Comparison of ENCODE assay signal across 8 mouse cellular contexts in genomic region chr5:35870408-35871012, GRCm38 (mm10). TPM values are rescaled to one million over a fixed set of nuclear protein-coding genes. Genes with fewer than 3 reads are reported as not detected.
DNase-seq lines count a peak whose midpoint lies in the region; ATAC-seq and TF ChIP-seq lines count a peak whose summit lies in the region.

No protein-coding gene starts in this region.

- peaks cover 11% of the 10 kb centered on the region for H3K4me1 ChIP-seq in E14TG2a.4 (replicated peaks; ENCODE audit: low read depth, low read length)
- no peaks in the 10 kb centered on the region for H3K4me1 ChIP-seq in bone marrow macrophage, adult 2 months (ENCODE audit: control insufficient read depth, insufficient read depth, low read length)
- H3K4me1 ChIP-seq in forebrain, embryonic 11.5 days (replicated peaks; ENCODE audit: control insufficient read depth, insufficient read depth, low read length), result no peaks in the 10 kb centered on the region
- no peaks in the 10 kb centered on the region for H3K4me1 ChIP-seq in lung, postnatal 0 days (ENCODE audit: insufficient read depth, low read depth, low read length)

- intact Hi-C loops in heart, postnatal 14 days (cut with DNase I), result no loop called here

- peak; percentile 83 for DNase-seq in forebrain, embryonic 11.5 days (ENCODE audit: low spot score)
- peak; percentile 62 to 80 for DNase-seq in heart, postnatal 14 days
- peak; percentile 31 for DNase-seq in large intestine, adult 2 months (ENCODE audit: low read depth, low spot score)
- DNase-seq in lung, postnatal 0 days (ENCODE audit: low spot score), result peak; percentile 84
- DNase-seq in retina, embryonic 14.5 days (ENCODE audit: low spot score), result peak; percentile 91
- peak; percentile 52 for DNase-seq in urinary bladder, postnatal 25 days (ENCODE audit: low spot score)

- peak; percentile 64; the same call in 1 of the 2 replicates for ATAC-seq in forebrain, embryonic 11.5 days (replicated peaks; ENCODE audit: low FRiP score)
- peak; percentile 63 for ATAC-seq in lung, postnatal 0 days

- 55% methylated on average over 8 of the region's 8 CpGs for WGBS in forebrain, embryonic 11.5 days
- WGBS in large intestine, adult 2 months, result 53% methylated on average over 8 of the region's 8 CpGs
- WGBS in lung, postnatal 0 days, result 56% methylated on average over 8 of the region's 8 CpGs

- no peaks in the 10 kb centered on the region for H3K36me3 ChIP-seq in E14TG2a.4 (ENCODE audit: insufficient read depth, low read length)
- H3K36me3 ChIP-seq in forebrain, embryonic 11.5 days (ENCODE audit: control insufficient read depth, insufficient read depth, low read length), result no peaks in the 10 kb centered on the region
- no peaks in the 10 kb centered on the region for H3K36me3 ChIP-seq in lung, postnatal 0 days (ENCODE audit: insufficient read depth, low read length)

- no peak overlapping the region for H3K9ac ChIP-seq in forebrain, embryonic 11.5 days (ENCODE audit: low read length)
- H3K9ac ChIP-seq in lung, postnatal 0 days (replicated peaks; ENCODE audit: low read depth), result no peak overlapping the region

- H3K4me2 ChIP-seq in forebrain, embryonic 11.5 days (ENCODE audit: low read depth, low read length, severe bottlenecking), result no peak overlapping the region
- no peak overlapping the region for H3K4me2 ChIP-seq in lung, postnatal 0 days (replicated peaks; ENCODE audit: low read depth, low read length)

- TF ChIP-seq CTCF in E14TG2a.4 (conservative IDR thresholded peaks at IDR 0.05; ENCODE audit: low read length), result peak; percentile 80
- peak; percentile 49 for TF ChIP-seq CTCF in bone marrow macrophage, adult 2 months (IDR thresholded peaks at IDR 0.05; ENCODE audit: low read depth, low read length)
- peak; percentile 93 for TF ChIP-seq CTCF in lung, postnatal 0 days (IDR thresholded peaks at IDR 0.05)

- no peak overlapping the region for H3K4me3 ChIP-seq in E14TG2a.4 (replicated peaks; ENCODE audit: low read length)
- no peak overlapping the region for H3K4me3 ChIP-seq in bone marrow macrophage, adult 2 months (ENCODE audit: insufficient read depth, low read length)
- H3K4me3 ChIP-seq in forebrain, embryonic 11.5 days (ENCODE audit: low read depth, low read length), result no peak overlapping the region
- H3K4me3 ChIP-seq in lung, postnatal 0 days (ENCODE audit: low read depth, low read length), result no peak overlapping the region

- H3K9me3 ChIP-seq in E14TG2a.4 (ENCODE audit: low read length), result no peaks in the 10 kb centered on the region
- no peaks in the 10 kb centered on the region for H3K9me3 ChIP-seq in forebrain, embryonic 11.5 days (ENCODE audit: control insufficient read depth, low read length)
- H3K9me3 ChIP-seq in lung, postnatal 0 days (ENCODE audit: low read length), result no peaks in the 10 kb centered on the region

- no peak for TF ChIP-seq POLR2A in bone marrow macrophage, adult 2 months (IDR thresholded peaks at IDR 0.05; ENCODE audit: borderline replicate concordance, low read depth, low read length)

- no peak overlapping the region for H3K27ac ChIP-seq in bone marrow macrophage, adult 2 months (ENCODE audit: insufficient read depth, low read depth, low read length)
- H3K27ac ChIP-seq in forebrain, embryonic 11.5 days (ENCODE audit: low read depth, low read length), result no peak overlapping the region
- H3K27ac ChIP-seq in lung, postnatal 0 days (ENCODE audit: low read length), result no peak overlapping the region

- H3K27me3 ChIP-seq in E14TG2a.4 (ENCODE audit: insufficient read depth, low read length), result no peaks in the 10 kb centered on the region
- H3K27me3 ChIP-seq in forebrain, embryonic 11.5 days (ENCODE audit: control insufficient read depth, insufficient read depth, low read length), result no peaks in the 10 kb centered on the region
- H3K27me3 ChIP-seq in lung, postnatal 0 days (replicated peaks; ENCODE audit: insufficient read depth, low read length), result no peaks in the 10 kb centered on the region

- no peak for TF ChIP-seq EP300 in lung, postnatal 0 days (IDR thresholded peaks at IDR 0.05)

RNA-seq across cellular contexts. Expression of gene Afap1, which starts 22.6 kb away (rescaled TPM):
- 0.95 and 2.0 TPM in 2 replicates for polyA plus RNA-seq in bone marrow macrophage, adult 2 months (2012; ENCODE audit: insufficient read depth, insufficient read length, missing spikeins)
- 30.4 and 32.5 TPM in 2 replicates for polyA plus RNA-seq in forebrain, embryonic 11.5 days (2014; fragmentation: Nextera tagmentation; extraction: Ambion mirVana)
- 10 to 100 TPM; 28.3 to 28.7 TPM for total RNA-seq in heart, postnatal 14 days (2021)
- polyA plus RNA-seq in large intestine, adult 2 months (2012; rRNA removed), result 3.8 and 4.7 TPM in 2 replicates
- polyA plus RNA-seq in lung, postnatal 0 days (2015; fragmentation: Nextera tagmentation; extraction: Ambion mirVana), result 12.9 and 14.7 TPM in 2 replicates

Comparison
In these comparisons a context has a peak if more than half of its experiments do, and no peak if none do; other contexts are left out.
1. DNase-seq: peak in every context shown above with its lines; median percentile 91 in retina, embryonic 14.5 days; 84 in lung, postnatal 0 days; 83 in forebrain, embryonic 11.5 days; 71 in heart, postnatal 14 days; 52 in urinary bladder, postnatal 25 days; 31 in large intestine, adult 2 months.